Mouse (Mus musculus) liver, embryonic 14.5 days (tissue): ENCODE measurements around the gene Fam131b. TPM values are rescaled to one million over a fixed set of nuclear protein-coding genes. Genes with fewer than 3 reads are reported as not detected.

ENCODE experiments used
- ATAC-seq: fragments of 200-750 bp; cut with Nextera tagmentation; 2 replicates; pipeline ENCODE4 v1.8.0; 2017; ENCODE audit warnings: moderate number of reproducible peaks, mild to moderate bottlenecking, moderate library complexity; ENCODE audit not compliant: insufficient read depth
- DNase-seq, 3 experiments: peaks; one replicate each; pipeline ENCODE4 v3.0.0-alpha.2; 2012 to 2013; ENCODE audit warnings: low read depth in 3 of 3, low spot score in 3 of 3
- H3K27ac ChIP-seq: fragments of 300-500 bp; sonication (generic); 2 replicates; pipeline ENCODE4 v1.5.1; 2014; ENCODE audit warnings: moderate library complexity, mild to moderate bottlenecking, control low read depth, inconsistent platforms
- H3K27me3 ChIP-seq: fragments of 300-500 bp; sonication (generic); 2 replicates; pipeline ENCODE4 v1.6.1; 2014; ENCODE audit warnings: mild to moderate bottlenecking, low read length, moderate library complexity; ENCODE audit not compliant: control insufficient read depth, insufficient read depth
- H3K36me3 ChIP-seq: fragments of 300-500 bp; sonication (generic); replicated peaks from 2 replicates; pipeline ENCODE4 v1.6.1; 2014; ENCODE audit warnings: low read depth; ENCODE audit not compliant: control insufficient read depth, insufficient read depth
- H3K4me1 ChIP-seq, 2 experiments: fragments of 200-500 bp in 1 of 2; fragments of 300-500 bp in 1 of 2; sonication (generic) in 1 of 2; replicated peaks; 2 replicates each; pipeline ENCODE4 v1.6.1; 2012 to 2014; ENCODE audit warnings: antibody characterized with exemption in 1 of 2, inconsistent platforms in 1 of 2, low read length in 1 of 2; ENCODE audit not compliant: control insufficient read depth in 2 of 2, insufficient read depth in 2 of 2
- H3K4me2 ChIP-seq: fragments of 300-500 bp; sonication (generic); 2 replicates; pipeline ENCODE4 v1.6.1; 2014; ENCODE audit warnings: low read depth, mild to moderate bottlenecking, control low read depth, moderate library complexity
- H3K4me3 ChIP-seq, 2 experiments: fragments of 200-500 bp in 1 of 2; fragments of 300-500 bp in 1 of 2; sonication (generic) in 1 of 2; 2 replicates each; pipeline ENCODE4 v1.5.1; 2012 to 2014; ENCODE audit warnings: low read depth in 2 of 2, low read length in 2 of 2, mild to moderate bottlenecking in 2 of 2, control low read depth in 1 of 2, inconsistent platforms in 1 of 2, moderate library complexity in 1 of 2; ENCODE audit not compliant: insufficient read depth in 1 of 2
- H3K9ac ChIP-seq: fragments of 300-500 bp; sonication (generic); replicated peaks from 2 replicates; pipeline ENCODE4 v1.6.1; 2014; ENCODE audit warnings: mild to moderate bottlenecking, control low read depth, moderate library complexity
- H3K9me3 ChIP-seq: fragments of 300-500 bp; sonication (generic); 2 replicates; pipeline ENCODE4 v1.6.1; 2016; ENCODE audit warnings: low read length, mixed read lengths; ENCODE audit not compliant: control insufficient read depth
- CTCF ChIP-seq: IDR thresholded peaks from 2 replicates; pipeline ENCODE4 v1.5.1; 2016; ENCODE audit warnings: antibody characterized with exemption, low read depth, control low read depth
- EP300 ChIP-seq: IDR thresholded peaks from 2 replicates; pipeline ENCODE4 v1.6.1; 2016; ENCODE audit warnings: antibody characterized with exemption, low read depth
- WGBS: fragments of 180-500 bp; shearing (Covaris S2); extraction: QIAGEN DNeasy Blood & Tissue Kit; methylation state at CpG from one replicate; pipeline ENCODE4 v1.1.7; 2014; ENCODE audit not compliant: insufficient replicate concordance; 5-methylcytosine and 5-hydroxymethylcytosine counted together
- polyA plus RNA-seq, 2 experiments: library from polyadenylated mRNA; depleted of rRNA in 1 of 2; stranded (reverse) in 1 of 2; unstranded in 1 of 2; fragments of >200 nt; fragmentation: Nextera tagmentation in 1 of 2; extraction: Ambion mirVana in 1 of 2; gene quantifications; 2 replicates each; pipeline versions ENCODE4 v1.2.1 to v1.2.3; 2012 to 2014

The Fam131b gene
- polyA plus RNA-seq, 2 experiments: 0.08 TPM; not detected in 1

DNA sequence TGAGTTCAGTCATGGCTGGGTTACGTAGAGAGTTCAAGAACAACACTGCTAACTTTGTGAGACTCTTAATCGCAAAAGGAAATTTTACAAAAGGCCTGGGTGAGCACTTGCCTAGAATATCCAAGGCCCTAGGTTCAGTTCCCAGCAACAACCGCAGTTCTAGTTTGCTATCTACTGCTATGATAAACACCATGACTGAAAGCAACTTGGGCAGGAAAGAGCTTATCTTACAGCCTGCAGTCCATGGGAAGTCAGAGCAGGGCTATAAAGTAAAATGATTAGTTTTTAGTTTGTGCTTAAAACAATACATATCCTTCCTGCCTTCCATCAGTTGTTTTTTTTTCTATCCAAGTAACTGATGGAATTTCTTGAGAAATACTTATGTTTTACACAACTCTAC is 2.1 kb upstream of the Fam131b start:
- no peak for ATAC-seq
- Histone ChIP-seq H3K4me1 (peaks cover 0 to 3% of the 10 kb centered on the region in 2 experiments; a peak in 2 of 4 replicates), H3K27me3 (peaks cover 41% of the 10 kb centered on the region), H3K4me2 (no peak overlapping the region), H3K36me3 (no peaks in the 10 kb centered on the region), H3K9me3 (no peaks in the 10 kb centered on the region), H3K9ac (no peak overlapping the region), H3K27ac (no peak overlapping the region), H3K4me3 (no peak overlapping the region)
- DNase-seq: no peak
- WGBS: 33% methylated on average over 3 of the region's 3 CpGs
- TF ChIP-seq CTCF: no peak
- no peak for TF ChIP-seq EP300

DNA sequence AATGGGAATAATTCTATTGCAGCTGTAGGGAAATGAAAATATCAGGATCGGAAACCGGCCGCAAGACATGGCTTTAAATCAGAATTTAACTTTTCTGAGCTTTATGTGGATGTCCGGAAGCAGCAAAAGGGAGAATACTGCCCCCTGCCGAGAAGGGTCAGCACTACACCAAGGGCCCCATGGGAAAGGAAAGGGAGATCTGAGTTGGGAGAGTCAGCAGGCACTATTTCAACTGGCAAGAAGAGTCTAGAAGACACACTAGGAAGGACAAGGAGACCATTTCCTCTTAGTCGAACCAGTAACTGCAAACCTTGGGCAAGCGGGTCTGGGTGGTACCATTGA is 796 bp upstream of the Fam131b start:
- Histone ChIP-seq H3K4me2 (peak overlapping the region; percentile 49; the same call in 1 of the 2 replicates), H3K4me3 (peak overlapping the region in 1 of 2 experiments; percentile 33; a peak in 1 of 4 replicates), H3K9me3 (no peaks in the 10 kb centered on the region), H3K9ac (no peak overlapping the region), H3K27me3 (peaks cover 47% of the 10 kb centered on the region), H3K36me3 (no peaks in the 10 kb centered on the region), H3K27ac (no peak overlapping the region), H3K4me1 (peaks cover 0 to 3% of the 10 kb centered on the region in 2 experiments; a peak in 2 of 4 replicates)
- TF ChIP-seq CTCF: peak; percentile 80
- TF ChIP-seq EP300: no peak
- ATAC-seq (no peak), DNase-seq (peak in 1 of 3 experiments; percentile 20)
- 7% methylated on average over 7 of the region's 7 CpGs for WGBS

DNA sequence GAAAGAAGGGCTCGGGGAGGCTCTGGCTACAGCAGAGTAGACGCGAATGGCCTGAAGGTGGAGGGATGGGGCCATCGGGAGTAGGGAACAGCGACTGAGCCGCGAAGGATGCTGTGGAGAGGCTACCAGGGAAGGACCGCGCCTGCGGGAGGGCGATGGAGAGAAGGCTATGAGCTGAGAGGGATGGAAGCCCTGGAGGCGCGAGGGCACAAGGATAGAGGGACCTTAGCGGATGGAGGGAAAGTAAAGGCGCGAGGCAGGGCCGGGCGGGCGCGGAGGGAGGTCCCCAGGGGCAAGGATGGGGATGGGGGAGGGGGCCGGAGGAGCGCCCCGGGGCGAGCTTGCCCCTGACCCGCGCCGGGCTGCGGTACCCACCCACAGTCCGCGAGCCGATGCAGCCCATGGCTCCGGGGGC is 369 bp downstream of the Fam131b start:
- TF ChIP-seq CTCF (no peak), EP300 (no peak)
- H3K27me3 ChIP-seq: peaks cover 47% of the 10 kb centered on the region
- no peaks in the 10 kb centered on the region for H3K9me3 ChIP-seq
- ATAC-seq (no peak), DNase-seq (no peak)
- H3K4me1 ChIP-seq: peaks cover 0 to 3% of the 10 kb centered on the region in 2 experiments; a peak in 2 of 4 replicates
- no peak overlapping the region for H3K27ac ChIP-seq
- H3K4me3 ChIP-seq: peak overlapping the region in 1 of 2 experiments; percentile 33; a peak in 2 of 4 replicates
- WGBS: 1% methylated on average over 20 of the region's 32 CpGs
- no peak overlapping the region for H3K9ac ChIP-seq
- peak overlapping the region; percentile 49 for H3K4me2 ChIP-seq
- no peaks in the 10 kb centered on the region for H3K36me3 ChIP-seq

DNA sequence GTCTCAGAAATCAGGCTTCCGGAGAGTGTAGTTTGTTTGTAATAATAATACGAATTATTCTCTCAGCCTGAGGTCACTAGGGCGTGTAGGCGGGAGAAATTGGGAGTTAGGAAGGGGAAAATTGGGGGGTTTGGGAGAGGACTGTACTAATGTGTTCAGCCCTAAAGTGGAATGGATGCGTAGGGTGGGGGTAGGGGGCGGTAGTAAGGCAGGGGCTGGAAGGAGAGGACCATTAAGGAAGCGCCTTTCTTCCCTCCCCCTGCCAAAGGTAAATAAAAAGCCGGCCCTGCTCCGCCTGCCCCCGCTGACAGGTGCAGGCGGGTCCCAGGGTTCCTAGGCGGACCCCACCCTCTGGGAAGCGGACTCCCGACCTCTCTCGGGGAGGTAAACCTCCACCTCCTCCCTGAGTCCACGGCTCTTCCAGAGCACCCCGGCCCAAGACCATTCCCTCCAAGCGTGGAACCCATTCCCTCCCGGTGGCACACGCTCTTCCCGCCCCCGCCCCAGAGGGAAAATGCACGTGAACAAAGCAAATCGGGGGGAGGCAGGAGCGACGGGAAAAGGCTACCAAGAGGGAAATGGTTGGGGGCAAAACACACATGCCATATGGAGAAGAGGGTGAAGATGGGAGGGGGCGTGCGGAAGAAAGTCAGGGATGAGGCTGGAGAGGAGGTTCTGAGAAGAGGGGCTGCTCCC is 924 bp downstream of the Fam131b start:
- peaks cover 0 to 3% of the 10 kb centered on the region in 2 experiments; a peak in 2 of 4 replicates for H3K4me1 ChIP-seq
- peaks cover 47% of the 10 kb centered on the region for H3K27me3 ChIP-seq
- 2% methylated on average over 27 of the region's 28 CpGs for WGBS
- no peak overlapping the region for H3K27ac ChIP-seq
- DNase-seq: no peak
- no peak for TF ChIP-seq CTCF
- TF ChIP-seq EP300: no peak
- ATAC-seq: no peak
- no peaks in the 10 kb centered on the region for H3K9me3 ChIP-seq
- no peak overlapping the region for H3K4me2 ChIP-seq
- H3K9ac ChIP-seq: no peak overlapping the region
- no peaks in the 10 kb centered on the region for H3K36me3 ChIP-seq
- H3K4me3 ChIP-seq: no peak overlapping the region

DNA sequence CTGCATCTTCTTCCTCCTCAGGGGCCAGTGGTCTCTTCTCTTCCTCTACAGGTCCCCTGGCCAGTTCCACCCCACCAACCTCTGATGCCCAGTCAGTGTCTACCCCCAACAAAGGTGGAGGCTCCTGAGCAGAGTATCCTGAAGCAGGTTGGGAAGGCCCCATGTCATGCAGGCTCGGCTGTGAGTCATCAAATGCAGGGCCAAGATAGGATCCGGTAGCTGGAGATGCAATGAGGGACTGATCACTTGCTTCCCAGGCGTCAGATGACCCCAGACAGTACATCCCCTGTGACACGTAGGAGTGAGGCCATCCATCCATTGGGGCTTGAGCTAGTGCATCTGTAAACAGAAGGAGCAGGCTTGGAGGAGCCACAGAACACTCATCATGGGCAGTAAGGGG is 6.2 kb downstream of the Fam131b start:
- ATAC-seq: no peak

More for the DNA sequence above, 6.2 kb downstream of the Fam131b start:
- Histone ChIP-seq H3K36me3 (no peaks in the 10 kb centered on the region), H3K9me3 (no peaks in the 10 kb centered on the region), H3K4me1 (no peaks in the 10 kb centered on the region), H3K4me2 (no peak overlapping the region), H3K27ac (no peak overlapping the region), H3K27me3 (peaks cover 23% of the 10 kb centered on the region), H3K4me3 (no peak overlapping the region), H3K9ac (no peak overlapping the region)
- DNase-seq: no peak
- WGBS: 52% methylated on average over 4 of the region's 4 CpGs
- TF ChIP-seq CTCF (no peak), EP300 (no peak)
